Mouse (Mus musculus) lung, embryonic 14.5 days (tissue): Measurements from ENCODE around the gene Rsph10b. TPM values are rescaled to one million over a fixed set of nuclear protein-coding genes. Genes with fewer than 3 reads are reported as not detected.

ENCODE experiments used
- ATAC-seq: fragments of 200-750 bp; cut with Nextera tagmentation; 2 replicates; pipeline ENCODE4 v1.8.0; 2017; ENCODE audit warnings: mild to moderate bottlenecking, moderate TSS enrichment, moderate library complexity; ENCODE audit not compliant: insufficient read depth
- DNase-seq: peaks from one replicate; pipeline ENCODE4 v3.0.0-alpha.2; 2015
- H3K27ac ChIP-seq: fragments of 300-500 bp; sonication (generic); 2 replicates; pipeline ENCODE4 v1.5.1; 2014; ENCODE audit warnings: low read depth, mild to moderate bottlenecking, moderate library complexity
- H3K27me3 ChIP-seq: fragments of 300-500 bp; sonication (generic); 2 replicates; pipeline ENCODE4 v1.6.1; 2014; ENCODE audit warnings: low read length, control low read depth; ENCODE audit not compliant: insufficient read depth
- H3K36me3 ChIP-seq: fragments of 300-500 bp; sonication (generic); 2 replicates; pipeline ENCODE4 v1.6.1; 2014; ENCODE audit warnings: control low read depth; ENCODE audit not compliant: insufficient read depth
- H3K4me1 ChIP-seq: fragments of 300-500 bp; sonication (generic); 2 replicates; pipeline ENCODE4 v1.6.1; 2014; ENCODE audit warnings: antibody characterized with exemption, control low read depth; ENCODE audit not compliant: insufficient read depth
- H3K4me2 ChIP-seq: fragments of 300-500 bp; sonication (generic); 2 replicates; pipeline ENCODE4 v1.6.1; 2014; ENCODE audit warnings: mild to moderate bottlenecking
- H3K4me3 ChIP-seq: fragments of 300-500 bp; sonication (generic); 2 replicates; pipeline ENCODE4 v1.5.1; 2014; ENCODE audit warnings: low read depth, low read length
- H3K9ac ChIP-seq: fragments of 300-500 bp; sonication (generic); 2 replicates; pipeline ENCODE4 v1.6.1; 2014
- H3K9me3 ChIP-seq: fragments of 300-500 bp; sonication (generic); 2 replicates; pipeline ENCODE4 v1.6.1; 2016; ENCODE audit warnings: low read depth, low read length, control low read depth
- CTCF ChIP-seq: IDR thresholded peaks from 2 replicates; pipeline ENCODE4 v1.5.1; 2016; ENCODE audit warnings: antibody characterized with exemption, low read depth
- WGBS: fragments of 180-500 bp; shearing (Covaris S2); extraction: QIAGEN DNeasy Blood & Tissue Kit; methylation state at CpG from one replicate; pipeline ENCODE4 v1.1.7; 2014; 5-methylcytosine and 5-hydroxymethylcytosine counted together
- polyA plus RNA-seq: library from polyadenylated mRNA; unstranded; fragments of >200 nt; fragmentation: Nextera tagmentation; extraction: Ambion mirVana; gene quantifications from 2 replicates; pipeline ENCODE4 v1.2.1, GENCODE M21; 2014

Rsph10b gene
- 0.22 and 0.33 TPM in 2 replicates for polyA plus RNA-seq

DNA sequence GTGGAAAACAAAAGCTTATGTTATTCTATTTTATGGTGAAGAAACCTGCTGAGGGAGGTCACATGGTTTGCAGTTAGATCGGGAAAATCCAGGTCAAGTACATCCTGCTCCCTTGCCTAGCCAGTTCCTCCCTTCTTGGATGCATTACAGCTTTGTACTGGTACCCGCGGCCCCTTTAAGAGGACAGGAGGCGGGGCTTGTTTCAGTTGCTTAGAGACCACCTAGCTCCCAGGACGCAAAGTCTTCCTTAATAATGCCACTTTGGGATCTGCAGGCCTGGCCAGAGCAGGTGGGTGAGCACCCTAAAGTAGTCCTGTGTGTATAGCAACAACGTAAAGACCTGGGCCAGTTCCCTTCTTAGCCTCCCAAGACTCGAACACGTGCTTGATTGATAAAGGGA is at the start of gene Rsph10b:
Rsph10b (plus strand) TSS at position 205 of the 400 bp plus-strand sequence.
- no peak within 1 kb of the TSS for H3K27ac ChIP-seq
- DNase-seq = peak; percentile 47
- H3K4me2 ChIP-seq = 0 out of 2 replicates have a peak within 1 kb of the TSS, but pooled peaks have one; percentile 15
- H3K4me3 ChIP-seq = no peak within 1 kb of the TSS
- peak; percentile 28; the same call in 1 of the 2 replicates for ATAC-seq
- H3K4me1 ChIP-seq = no peaks in the 10 kb centered on the region
- H3K9ac ChIP-seq = no peak within 1 kb of the TSS
- peaks cover 45% of the 10 kb centered on the region for H3K36me3 ChIP-seq
- no peaks in the 10 kb centered on the region for H3K27me3 ChIP-seq
- H3K9me3 ChIP-seq = no peaks in the 10 kb centered on the region
- no peak for TF ChIP-seq CTCF
- 18% methylated on average over 8 of the region's 8 CpGs for WGBS

DNA sequence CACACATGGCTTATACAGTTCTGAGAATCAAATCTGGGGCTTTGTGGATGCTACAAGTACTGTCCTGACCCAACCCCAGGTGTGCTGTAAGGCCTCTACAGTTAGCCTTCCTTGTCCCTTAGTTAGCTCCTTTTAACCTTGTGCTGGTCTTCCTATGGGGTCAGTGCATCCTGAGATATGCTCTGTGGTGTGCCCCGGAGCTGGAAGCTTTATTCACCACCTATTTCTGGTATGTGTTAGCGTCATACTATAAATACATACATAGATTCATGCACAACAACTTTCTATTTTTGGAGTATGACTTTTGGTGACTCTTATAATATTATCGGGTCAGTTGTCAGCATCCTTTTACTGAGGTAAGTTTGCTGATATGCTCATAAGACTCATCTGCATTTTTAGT is 47.6 kb upstream of the Rsph10b start:
- Histone ChIP-seq H3K4me3 (no peak overlapping the region), H3K27ac (no peak overlapping the region), H3K4me1 (no peaks in the 10 kb centered on the region), H3K36me3 (peaks cover 90% of the 10 kb centered on the region), H3K9me3 (no peaks in the 10 kb centered on the region), H3K27me3 (no peaks in the 10 kb centered on the region), H3K9ac (no peak overlapping the region), H3K4me2 (no peak overlapping the region)
- DNase-seq (no peak), ATAC-seq (no peak)
- no peak for TF ChIP-seq CTCF
- 94% methylated on average over 3 of the region's 3 CpGs for WGBS

DNA sequence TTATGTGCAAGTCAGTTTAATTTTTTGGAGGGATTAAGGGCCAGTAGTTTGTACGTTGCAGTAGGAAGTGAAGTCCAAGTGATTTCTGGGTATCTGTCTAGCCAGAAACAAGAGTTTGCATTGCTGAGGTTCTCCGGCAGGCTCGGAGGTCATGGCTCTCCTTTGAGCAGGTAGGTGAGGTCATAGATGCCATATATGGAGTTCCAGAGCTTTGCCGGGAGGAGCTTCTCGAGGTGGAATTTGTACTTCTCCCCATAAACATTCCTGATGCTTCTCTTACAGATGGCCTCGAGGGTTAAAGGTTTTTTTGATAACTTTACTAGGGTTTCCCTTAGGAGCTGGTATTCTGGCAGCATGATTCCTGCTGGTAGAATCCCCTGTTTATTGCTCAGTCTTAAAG is 42.1 kb upstream of the Rsph10b start:
- DNase-seq (no peak), ATAC-seq (no peak)
- Histone ChIP-seq H3K4me3 (no peak overlapping the region), H3K9me3 (no peaks in the 10 kb centered on the region), H3K9ac (no peak overlapping the region), H3K27ac (no peak overlapping the region), H3K4me1 (no peaks in the 10 kb centered on the region), H3K4me2 (no peak overlapping the region), H3K27me3 (no peaks in the 10 kb centered on the region), H3K36me3 (peaks cover 65% of the 10 kb centered on the region)
- TF ChIP-seq CTCF = no peak
- 72% methylated on average over 6 of the region's 6 CpGs for WGBS

DNA sequence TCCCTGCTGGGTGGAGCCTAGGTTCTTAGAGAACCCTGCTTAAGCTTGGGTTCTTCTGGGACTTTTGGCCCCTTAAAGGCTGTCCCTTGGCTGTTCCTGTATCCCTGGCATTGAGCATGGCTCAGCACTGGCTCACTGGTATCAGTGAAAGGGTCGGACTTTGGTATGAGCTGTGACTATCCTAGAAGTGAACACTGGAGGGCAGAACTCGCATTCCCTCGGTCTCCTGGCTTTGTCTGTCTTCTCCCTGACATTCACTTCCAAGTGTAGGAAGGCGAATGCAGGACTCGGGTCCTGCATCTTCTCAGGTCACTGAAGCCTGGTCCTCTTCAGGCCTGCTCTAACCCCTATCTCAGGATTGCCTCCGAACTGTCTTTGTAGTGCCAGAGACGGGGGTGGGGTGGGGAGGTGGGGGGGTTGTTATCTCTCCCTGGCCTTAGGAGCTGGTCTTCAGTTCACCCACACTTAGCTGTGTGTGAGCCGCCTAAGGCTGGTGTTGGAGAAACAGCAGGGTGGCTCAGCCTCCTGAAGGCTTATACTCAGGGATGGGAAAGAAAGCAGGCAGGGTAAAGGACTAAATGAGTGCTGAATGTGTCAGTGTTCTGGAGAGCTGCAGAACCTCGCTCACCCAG is 40.5 kb upstream of the Rsph10b start:
- no peak overlapping the region for H3K4me3 ChIP-seq
- TF ChIP-seq CTCF = no peak
- H3K36me3 ChIP-seq = peaks cover 57% of the 10 kb centered on the region
- DNase-seq = no peak
- H3K4me2 ChIP-seq = no peak overlapping the region
- H3K9ac ChIP-seq = no peak overlapping the region
- H3K27ac ChIP-seq = no peak overlapping the region
- H3K9me3 ChIP-seq = no peaks in the 10 kb centered on the region
- H3K27me3 ChIP-seq = no peaks in the 10 kb centered on the region
- H3K4me1 ChIP-seq = no peaks in the 10 kb centered on the region
- 66% methylated on average over 9 of the region's 9 CpGs for WGBS
- no peak for ATAC-seq

DNA sequence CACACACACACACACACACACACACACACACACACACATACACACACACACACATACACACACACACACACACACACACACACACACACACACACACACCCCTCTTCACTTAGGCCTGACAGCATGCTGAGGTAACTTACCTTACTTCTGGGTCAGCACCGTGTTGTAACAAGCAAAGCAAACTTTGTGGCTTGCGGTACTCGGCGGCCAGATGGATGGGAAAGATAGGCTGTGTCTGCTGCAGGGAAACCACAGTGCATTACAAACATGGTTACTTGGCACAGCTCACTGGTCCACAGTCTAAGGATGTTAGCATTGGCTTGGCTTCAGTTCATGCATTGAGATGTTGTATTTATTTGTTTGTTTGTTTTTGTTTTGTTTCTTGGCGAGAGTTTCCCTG is 39.4 kb upstream of the Rsph10b start:
- Histone ChIP-seq H3K9ac (no peak overlapping the region), H3K27me3 (no peaks in the 10 kb centered on the region), H3K4me1 (no peaks in the 10 kb centered on the region), H3K4me2 (no peak overlapping the region), H3K36me3 (peaks cover 58% of the 10 kb centered on the region), H3K4me3 (no peak overlapping the region), H3K27ac (no peak overlapping the region), H3K9me3 (no peaks in the 10 kb centered on the region)
- DNase-seq (no peak), ATAC-seq (no peak)
- no peak for TF ChIP-seq CTCF
- 58% methylated on average over 5 of the region's 5 CpGs for WGBS

DNA sequence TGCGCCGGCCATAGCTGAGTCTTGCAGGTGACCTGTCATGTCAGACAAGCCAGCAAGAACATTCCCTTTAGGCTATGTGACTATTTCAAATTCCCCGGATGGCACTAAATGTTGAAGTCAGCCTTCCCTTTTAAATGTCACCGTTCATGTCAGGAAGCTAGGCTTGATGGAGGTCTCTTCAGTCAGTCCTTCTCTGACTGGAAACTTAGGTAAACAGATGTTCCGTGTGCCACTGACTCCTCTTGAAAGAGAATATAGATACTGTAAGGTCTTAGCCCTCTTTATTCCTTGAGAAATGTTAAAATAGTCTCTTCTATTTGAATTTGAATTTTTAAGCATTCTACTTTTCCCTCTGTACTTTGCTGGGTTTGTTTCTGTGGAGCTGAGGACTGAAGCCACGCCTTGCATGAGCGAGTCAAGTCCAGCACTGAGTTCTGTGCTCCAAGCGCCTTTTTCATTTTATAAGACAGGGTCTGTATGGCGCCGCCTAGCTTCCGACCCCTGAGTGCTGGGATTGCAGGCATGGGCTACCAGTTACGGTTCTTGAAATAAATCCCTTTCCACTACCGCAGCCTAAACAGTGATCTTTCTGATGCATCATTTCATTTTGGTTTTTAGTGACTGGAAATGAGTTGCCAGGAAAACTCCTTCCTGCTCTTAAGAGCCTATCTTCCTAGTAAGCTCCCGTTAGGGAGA is 35.1 kb upstream of the Rsph10b start, which contains the start of gene Ankrd61:
Ankrd61 (minus strand) TSS at position 51 of the 696 bp plus-strand sequence.
- DNase-seq (no peak), ATAC-seq (no peak)
- TF ChIP-seq CTCF = no peak
- no peak within 1 kb of the TSS for H3K27ac ChIP-seq
- H3K9ac ChIP-seq = no peak within 1 kb of the TSS
- no peaks in the 10 kb centered on the region for H3K27me3 ChIP-seq
- no peak within 1 kb of the TSS for H3K4me3 ChIP-seq
- no peaks in the 10 kb centered on the region for H3K9me3 ChIP-seq
- peaks cover 71% of the 10 kb centered on the region for H3K36me3 ChIP-seq
- H3K4me1 ChIP-seq = no peaks in the 10 kb centered on the region
- no peak within 1 kb of the TSS for H3K4me2 ChIP-seq
- 85% methylated on average over 14 of the region's 14 CpGs for WGBS

DNA sequence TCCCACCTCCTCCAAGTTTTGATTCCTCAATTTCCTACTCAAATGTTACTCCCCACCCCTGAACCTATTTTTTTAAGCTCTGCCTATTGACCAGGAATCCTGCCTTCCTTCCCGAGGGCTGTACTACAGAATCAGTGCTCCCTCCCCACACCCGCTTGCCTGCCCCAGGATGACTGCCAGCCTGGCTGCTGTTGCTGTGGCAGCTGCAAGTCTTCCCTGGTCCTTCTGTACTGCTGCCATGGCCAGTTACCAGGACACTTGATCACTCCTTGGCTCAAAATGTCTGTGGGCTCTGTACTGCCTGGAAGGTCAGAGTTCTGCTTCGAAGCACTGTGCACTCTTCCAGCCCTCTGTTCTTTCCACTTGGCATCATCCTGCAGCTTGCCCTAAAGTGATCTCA is 30.7 kb upstream of the Rsph10b start:
- TF ChIP-seq CTCF = no peak
- Histone ChIP-seq H3K36me3 (peaks cover 95% of the 10 kb centered on the region), H3K27me3 (no peaks in the 10 kb centered on the region), H3K4me1 (no peaks in the 10 kb centered on the region), H3K9ac (no peak overlapping the region), H3K9me3 (no peaks in the 10 kb centered on the region), H3K4me3 (no peak overlapping the region), H3K27ac (no peak overlapping the region), H3K4me2 (no peak overlapping the region)
- ATAC-seq (no peak), DNase-seq (no peak)
- WGBS = 76% methylated on average over 3 of the region's 3 CpGs
